Mouse (Mus musculus): Measurements from ENCODE around the gene Ppargc1a.

Gene Ppargc1a

DNA sequence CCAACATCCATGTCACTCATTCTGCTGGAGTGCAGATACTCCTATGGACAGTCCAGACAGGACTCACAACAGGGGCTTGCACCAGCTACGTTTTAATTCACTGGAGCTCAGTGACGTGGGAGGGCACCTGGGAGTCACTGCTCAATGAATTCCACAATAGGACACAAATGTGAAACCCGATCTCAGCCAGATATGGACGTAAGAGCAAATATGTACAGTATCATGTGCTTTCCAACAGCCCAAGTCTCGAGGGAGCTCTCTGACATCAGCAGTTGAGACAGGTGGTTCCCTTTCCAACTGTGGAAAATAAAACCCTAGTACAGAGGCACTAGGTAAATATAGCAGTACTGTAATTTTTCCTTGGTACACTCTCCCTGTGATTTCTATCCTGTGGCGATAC lies at the start of gene Ppargc1a:
Ppargc1a (minus strand) TSS at position 68 of the 400 bp plus-strand sequence.
- no peak for DNase-seq (ENCODE audit: low spot score in 2 of 2)

DNA sequence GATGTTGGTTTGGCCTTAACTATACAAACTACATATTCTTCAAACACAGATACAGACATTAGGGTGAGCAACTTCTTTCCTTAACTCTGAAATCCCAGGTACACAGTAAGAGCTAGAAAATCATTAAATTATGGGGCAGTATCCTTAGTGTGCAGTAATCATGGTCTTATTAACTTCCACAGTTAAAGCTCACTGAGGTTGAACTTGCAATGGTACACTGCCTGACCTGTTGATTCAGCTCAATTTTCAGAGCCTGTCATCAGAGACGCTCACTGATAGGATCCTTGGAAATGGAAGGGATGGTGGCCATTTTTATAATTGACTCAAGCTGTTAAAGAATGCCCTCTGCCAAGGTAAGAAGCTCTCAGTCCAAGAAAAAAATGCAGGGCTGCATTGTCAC lies 49.4 kb upstream of the Ppargc1a start:
- DNase-seq (ENCODE audit: low spot score in 2 of 2), result no peak

DNA sequence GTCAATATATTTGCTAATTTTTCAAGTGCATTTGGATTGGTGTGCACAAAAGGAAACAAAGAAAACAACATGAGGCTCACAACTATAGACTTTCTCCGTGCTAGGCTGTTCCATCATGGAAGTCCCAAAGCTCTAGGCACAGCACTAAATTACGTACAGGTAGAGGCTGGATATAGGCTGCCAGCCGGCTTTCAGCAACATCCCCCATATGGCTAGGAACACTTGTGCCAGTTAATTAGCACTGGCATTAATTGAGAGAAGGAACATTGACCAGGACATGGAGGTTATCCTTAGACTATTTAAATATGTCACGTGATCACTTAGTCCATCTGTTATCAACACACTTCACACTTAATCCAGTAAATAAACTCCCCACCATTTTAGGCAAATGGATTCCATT lies 44.5 kb upstream of the Ppargc1a start:
- no peak for DNase-seq (ENCODE audit: low spot score in 2 of 2)

DNA sequence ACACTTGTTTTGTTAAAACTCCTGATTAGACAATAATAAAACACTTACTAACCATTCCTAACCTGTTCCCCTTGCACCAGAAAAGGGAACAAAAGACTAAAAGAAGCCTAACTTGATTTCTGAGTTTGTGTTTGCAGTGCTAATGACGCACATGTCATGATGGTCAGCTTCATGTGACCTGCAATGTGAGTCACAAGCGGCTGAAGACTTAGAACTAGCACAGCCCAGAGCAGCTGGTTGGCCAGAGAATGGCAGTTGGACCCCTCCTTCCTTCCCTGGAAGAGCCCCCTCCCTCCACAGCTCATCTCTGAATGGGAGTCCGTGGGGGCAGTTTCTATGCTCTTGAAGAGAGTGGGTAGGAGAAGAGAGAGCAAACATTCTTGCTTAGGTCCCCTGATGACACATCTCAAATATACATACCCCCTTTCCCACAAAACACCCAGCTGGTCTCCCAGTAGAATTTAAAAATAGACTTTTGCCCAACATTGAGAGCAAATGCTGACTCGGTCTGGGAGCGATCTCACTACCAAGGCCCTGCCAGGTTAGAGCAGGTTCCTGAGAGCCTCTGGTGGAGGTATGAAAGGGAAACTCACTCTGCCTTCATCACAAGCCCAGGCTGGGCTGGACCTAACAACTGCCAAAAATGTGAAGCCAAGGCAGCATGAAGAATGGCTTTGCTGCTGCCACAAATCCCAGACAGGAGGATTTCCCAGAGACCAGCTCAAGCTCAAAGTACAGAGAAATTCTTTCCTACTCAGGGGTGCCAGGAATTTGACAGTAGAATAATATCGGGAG lies 40.4 kb upstream of the Ppargc1a start:
- no peak for DNase-seq (ENCODE audit: low spot score in 2 of 2)

DNA sequence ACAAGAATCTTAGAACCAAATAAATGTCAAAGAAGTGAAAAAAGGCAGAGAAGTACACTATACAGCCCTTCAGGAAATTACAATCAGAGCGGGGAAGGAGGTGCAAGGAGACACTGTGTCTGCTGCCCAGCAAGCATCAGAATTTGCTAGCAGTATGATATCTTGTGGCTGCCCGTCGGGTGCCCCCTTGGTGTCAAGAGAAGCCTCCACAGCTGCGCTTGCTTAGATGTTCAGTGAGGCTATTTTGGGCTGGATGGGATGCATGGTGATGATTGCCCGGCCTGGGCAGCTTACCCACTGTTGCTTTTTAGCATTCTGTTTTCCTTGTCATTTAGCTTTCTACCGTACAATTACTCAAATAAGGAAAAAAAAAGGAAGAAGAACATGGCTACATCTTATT lies 32.0 kb upstream of the Ppargc1a start:
- DNase-seq (ENCODE audit: low spot score in 2 of 2), result no peak

DNA sequence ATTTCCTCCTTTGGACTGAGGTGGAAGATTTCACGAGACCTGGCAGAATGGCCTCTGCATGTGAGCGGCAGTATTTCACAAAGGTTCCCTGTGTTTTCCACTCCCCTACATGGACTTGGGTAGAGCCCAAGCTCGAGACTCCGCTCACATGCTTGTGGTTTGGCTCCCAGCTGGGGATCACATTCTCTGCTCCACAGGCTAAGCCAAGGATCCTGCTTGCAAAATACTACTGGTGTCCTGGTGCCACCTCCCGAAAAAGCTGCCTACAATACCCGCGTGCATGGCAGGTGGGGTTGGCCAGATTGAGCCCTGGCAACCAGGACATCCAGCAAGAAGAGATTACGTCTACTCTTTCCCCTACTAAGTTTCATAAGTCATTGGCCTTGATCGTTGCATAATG lies 28.1 kb upstream of the Ppargc1a start:
- no peak for DNase-seq (ENCODE audit: low spot score in 2 of 2)

DNA sequence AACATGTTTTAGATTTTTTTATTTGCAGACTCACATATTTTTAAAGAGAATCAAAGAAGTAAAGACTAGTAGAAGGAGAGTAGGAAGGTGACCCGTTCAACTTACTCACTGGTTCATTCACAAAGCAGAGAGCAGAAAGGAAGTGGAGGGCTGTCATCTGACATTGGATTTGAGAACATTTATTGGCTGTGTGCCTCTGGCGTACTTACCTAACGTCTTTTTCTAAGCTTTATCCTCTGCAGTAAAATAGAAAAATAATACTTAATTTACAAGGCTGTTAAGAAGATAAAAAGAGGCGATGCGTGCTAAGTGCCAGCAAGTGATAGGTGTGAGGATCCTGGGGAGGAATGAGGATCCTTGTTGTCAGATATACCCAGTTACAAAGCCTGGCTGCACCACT lies 24.7 kb upstream of the Ppargc1a start:
- no peak for DNase-seq (ENCODE audit: low spot score in 2 of 2)

DNA sequence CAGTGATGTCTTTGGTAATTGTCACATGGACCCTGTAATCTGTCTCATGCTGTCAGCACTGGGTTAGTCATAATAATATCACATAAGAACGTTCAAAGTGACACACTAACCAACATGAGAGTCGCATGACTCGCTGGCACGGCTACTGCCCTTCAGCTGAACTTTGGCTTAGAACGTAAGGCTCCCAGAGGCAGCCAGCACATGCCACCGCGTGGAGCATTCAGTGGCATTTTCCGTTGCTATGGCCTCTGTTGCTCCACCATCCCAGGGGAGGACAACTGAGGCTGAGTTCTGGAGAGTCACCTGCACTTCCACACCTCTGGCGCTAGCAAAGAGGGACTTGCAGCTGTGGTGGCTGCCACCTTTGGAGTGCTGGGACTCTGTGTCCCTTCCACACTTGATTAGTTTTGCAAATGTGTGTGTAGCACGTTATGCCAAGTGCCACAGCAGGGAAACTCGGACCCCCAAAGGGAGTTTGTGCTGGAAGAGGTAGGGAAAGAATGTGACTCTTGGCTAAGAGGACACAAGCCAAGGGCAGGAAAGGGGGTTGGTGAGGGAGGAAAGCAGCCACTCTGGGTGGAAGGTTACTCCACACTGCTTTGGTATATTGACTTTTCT lies 24.1 kb upstream of the Ppargc1a start:
- no peak for DNase-seq (ENCODE audit: low spot score in 2 of 2)

DNA sequence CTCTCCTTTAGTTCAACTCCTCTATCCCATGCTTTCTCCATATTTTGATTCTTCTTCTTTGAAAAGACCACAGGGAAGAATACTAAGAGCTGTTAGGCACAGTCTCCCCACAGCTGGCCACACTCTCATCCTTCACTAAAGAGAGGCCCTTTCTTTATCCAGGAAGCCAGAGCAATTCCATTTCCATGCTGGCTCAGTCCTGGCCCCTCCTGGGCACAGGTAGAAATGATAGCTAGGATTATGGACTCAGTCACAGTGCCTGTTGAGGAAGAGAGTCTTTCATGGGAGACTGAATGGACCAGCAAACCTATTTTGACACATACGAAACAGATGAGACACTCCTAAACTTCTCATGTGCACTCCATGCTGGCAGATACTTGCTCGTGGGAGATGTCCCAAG lies 18.7 kb upstream of the Ppargc1a start:
- no peak for DNase-seq (ENCODE audit: low spot score in 2 of 2)

DNA sequence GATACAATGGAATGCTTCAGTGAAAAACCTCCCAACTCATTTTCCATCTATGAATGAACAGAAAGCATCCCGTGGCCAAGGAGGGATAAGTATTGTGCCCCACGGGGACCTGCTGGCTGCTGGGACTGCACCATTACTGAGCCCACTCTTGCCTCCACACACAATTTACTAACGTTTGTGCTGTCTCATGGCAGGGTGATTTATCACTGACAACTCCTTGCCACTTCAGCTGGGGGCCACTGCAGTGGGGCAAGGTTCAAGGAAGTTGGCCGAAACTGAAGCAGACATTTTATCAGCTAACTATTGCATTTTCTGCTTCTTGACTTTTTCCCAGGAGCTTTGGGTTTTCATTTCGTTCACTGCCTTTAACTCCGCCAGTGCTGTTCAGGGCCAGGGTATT lies 17.5 kb upstream of the Ppargc1a start:
- no peak for DNase-seq (ENCODE audit: low spot score in 2 of 2)

DNA sequence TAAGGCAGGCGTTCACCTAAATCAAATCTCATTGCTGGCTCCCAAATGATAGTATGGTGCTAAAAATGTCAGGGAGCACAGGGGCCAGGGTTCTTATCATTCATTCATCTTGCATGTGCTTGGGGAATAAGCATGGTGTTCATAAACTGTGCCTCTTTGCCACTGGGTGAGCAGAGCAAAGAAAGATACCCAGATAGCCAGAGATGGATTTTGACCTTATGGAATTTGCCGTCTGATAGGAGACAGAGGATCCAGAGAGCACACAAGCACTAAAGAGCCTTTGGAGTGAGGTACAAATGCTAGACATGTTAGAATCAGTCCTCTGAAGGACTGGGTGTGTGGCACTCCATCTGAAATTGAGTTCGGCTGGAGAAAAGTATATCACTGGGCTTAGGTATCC lies 16.7 kb upstream of the Ppargc1a start:
- DNase-seq (ENCODE audit: low spot score in 2 of 2), result no peak

DNA sequence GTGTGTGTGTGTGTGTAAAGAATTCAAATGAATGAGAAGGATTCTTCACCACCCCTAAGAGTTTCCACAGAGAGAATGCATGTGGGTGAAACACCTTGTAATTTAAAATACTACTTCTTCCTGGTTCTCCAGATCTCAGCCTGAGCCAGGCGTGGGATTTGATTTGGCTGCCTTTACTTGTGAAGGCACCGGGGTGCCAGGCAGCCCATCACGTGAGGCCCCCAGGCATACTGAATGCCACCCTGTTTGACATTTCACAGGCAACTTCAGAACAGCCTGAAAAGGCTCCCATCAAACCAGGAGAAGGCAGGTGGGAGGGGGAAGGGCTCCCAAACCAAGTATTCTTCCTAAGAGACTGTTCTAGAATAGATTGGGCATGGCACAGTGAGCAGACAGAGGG lies 16.1 kb upstream of the Ppargc1a start:
- DNase-seq (ENCODE audit: low spot score in 2 of 2), result peak in 1 of 2 experiments; percentile 31

DNA sequence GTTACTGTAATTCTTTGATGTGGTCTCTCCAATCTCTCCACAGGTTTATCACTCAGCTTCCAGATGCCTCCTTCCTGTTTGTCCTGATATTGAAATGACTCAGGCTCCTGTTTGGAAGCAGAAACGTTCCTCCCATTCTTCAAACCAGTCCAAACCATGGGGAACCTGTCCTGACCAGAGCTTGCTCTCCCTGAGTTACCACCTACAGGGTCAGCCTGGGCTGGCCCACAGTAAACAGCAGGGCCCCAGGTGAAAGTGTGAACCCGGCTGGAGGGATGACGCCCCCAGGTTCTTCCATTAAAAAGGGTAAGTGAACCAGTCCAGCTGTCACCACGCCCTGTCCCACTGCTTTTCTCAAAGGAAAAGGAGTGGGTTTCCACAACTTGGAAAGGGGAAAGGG lies 15.5 kb upstream of the Ppargc1a start:
- no peak for DNase-seq (ENCODE audit: low spot score in 2 of 2)

DNA sequence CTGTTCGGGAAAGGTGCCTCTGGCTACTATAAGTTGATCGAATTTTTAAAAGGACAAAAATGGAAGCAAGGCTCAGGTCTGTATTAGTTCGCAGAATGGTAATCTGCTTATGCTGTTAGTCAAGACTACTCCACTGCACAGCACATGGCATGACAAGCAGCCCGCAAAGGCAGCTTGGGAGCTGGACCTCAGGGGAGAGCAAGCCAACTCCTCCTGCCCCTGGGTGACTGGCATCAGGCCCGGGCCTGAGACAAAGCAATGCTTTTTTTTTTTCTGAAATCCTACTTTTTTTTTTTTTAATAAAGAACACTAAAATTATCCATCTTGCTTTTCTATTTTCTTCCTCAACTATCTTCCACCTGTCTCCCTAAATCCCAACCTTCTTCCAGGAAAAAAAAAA lies 15.1 kb upstream of the Ppargc1a start:
- no peak for DNase-seq (ENCODE audit: low spot score in 2 of 2)

DNA sequence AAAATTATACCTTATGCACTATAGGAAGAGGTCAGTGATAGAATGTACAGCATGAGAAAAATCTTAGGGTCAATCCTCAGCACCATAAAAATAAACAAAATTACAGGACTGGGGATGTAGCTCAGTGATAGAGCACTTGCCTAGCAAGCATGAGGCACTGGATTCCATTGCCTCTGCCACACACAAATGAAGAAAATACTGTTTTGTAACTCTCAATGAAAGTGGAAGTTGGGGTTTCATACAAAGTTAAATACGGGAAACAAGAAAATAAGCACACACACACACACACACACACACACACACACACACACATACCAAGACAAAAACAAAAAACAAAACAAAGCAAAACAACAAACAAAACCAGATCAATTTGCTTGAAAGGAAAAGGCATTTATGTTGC lies 10.1 kb upstream of the Ppargc1a start:
- DNase-seq (ENCODE audit: low spot score in 2 of 2), result no peak

DNA sequence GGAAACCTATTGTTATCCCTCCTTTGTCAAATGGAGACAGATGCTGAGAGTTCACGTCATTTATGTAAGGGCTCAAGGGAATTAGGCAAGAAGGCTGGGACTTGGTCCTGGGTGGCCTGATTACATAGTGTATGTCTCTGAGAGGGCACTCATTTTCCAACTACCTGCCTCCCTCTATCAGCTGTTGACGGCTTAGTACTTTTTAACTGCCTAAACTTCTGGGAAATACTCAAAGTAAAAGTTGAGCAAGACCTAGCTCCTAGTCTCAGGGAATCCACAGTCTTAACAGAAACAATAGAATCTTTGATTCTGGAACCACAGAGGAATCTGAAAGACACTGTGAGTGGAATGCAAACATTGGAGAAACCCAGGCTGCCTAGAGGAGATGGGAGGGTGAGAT lies 6.2 kb upstream of the Ppargc1a start:
- DNase-seq (ENCODE audit: low spot score in 2 of 2), result no peak

DNA sequence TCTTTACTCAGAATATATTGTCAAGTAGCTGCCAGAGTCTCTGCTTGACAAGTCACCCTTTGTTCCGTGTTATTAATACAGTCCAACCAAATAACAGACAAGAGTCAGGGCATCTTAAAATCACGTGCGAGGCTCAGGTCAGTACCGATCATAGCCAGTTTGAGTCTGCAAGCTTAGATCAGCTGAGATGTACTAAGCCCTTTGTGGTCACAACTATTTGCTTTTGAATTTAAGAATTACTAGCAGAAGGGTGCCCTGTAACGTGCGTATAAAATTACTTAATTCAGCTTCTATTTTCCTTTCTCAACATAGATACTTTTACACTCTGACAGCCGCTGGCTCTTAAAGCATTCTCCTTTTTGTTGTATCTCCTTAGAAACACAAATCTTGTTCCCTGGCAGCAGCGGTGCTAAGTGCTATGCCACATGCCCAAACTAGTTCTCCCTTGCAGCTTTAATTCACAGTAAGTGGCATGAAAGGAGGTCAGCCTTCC lies 718 bp upstream of the Ppargc1a start:
- peak in 1 of 2 experiments; percentile 59 for DNase-seq (ENCODE audit: low spot score in 2 of 2)

DNA sequence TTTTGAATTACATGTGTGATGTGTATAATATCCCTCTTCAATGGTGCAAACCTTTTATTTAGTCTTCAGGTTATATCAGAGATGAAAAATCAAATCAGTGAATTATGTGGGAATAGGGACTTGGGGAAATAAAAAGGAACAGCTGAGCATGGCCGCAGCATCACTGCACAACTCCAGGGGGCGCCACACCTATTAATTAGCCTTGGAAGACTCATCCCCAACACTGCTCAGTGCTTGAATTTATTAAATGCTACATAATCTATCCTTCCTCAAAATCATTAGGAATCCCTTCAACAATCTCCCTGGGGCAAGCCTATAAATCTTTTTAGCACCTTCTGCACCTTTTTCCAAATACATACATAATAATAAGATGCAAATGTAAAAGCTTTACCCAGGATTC lies 1.9 kb downstream of the Ppargc1a start:
- DNase-seq (ENCODE audit: low spot score in 2 of 2), result no peak

DNA sequence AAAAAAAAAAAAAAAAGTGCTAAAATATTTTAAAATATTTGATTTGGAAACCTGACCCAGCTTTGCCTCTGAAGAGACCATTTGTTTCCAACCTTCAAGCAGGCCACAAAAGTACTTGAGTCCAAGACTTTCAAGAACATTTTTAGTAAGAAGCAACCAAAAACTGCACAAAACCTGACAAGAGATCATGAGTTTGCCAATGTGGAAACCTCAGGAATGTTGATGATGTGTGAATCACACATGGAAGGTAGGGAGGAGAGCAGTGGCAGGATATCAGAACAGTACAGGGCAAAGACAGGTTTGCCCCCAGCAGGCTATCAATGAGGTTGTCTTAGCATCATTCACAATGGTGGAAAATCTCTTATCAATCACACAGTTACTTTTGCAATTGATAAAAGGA lies 2.5 kb downstream of the Ppargc1a start:
- DNase-seq (ENCODE audit: low spot score in 2 of 2), result no peak

DNA sequence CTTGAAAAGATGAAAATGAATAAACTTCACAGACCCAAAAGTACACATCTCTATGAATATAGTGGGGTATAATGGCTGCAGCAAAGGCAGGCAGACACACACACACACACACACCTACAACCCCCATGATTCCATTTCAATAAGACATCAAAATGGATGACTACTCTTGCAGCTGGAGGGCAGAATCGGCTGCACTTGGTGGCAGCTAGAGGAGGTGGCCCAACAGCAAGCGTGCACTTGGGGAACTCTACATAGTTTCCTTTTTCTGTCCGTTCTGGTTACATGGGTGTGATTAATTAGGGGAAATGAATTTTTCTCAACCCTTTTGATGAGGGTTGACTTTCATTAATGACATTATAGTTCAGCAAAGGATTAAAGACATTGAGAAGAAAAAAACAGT lies 4.0 kb downstream of the Ppargc1a start:
- DNase-seq (ENCODE audit: low spot score in 2 of 2), result no peak

DNA sequence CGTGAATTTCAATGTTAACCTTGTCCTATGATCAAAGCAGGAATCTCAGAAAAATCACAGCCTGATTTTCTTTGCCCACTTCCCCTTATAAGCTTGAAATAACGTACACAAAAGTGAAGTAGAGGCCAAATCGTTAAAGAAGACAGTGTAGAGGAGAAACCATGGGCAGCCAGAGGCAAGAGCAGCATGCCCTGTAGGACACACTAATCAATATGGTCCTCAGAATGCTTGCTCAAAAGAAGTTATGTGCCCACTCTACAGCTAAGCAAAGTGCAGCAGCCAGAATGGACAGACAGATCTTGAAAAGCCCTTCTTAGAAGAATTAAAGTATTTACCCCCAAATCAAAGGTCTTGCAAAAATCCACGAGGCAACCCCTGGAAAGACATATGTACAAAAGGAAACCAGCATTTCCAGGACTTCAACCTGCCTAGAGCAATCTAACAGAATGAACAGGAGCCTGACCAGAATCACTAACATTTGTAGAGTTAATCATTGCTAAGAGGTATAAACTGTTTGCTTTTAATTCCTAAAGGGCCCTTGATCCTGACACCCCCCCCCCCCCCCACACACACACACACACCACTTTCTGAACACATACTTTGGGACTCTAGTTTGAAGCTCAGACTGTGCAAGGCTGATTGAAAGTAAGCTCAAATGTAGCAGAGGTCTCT lies 9.8 kb downstream of the Ppargc1a start:
- no peak for DNase-seq (ENCODE audit: low spot score in 2 of 2)

DNA sequence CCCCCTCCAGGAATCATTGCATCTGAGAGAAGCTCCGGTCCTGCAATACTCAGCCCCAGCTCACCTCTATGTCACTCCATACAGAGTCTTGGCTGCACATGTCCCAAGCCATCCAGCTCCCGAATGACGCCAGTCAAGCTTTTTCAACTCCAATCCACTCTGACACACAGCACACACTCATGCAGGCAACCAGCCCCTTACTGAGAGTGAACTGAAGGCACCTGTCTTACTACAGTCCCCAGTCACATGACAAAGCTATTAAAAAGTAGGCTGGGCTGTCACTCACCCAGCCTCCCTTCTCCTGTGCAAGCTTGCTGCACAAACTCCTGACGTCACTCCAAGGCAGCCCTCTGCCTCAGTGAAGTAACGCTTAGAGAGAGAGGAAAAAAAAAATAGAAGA lies 13.9 kb downstream of the Ppargc1a start:
- DNase-seq (ENCODE audit: low spot score in 2 of 2), result peak in 1 of 2 experiments; percentile 23

DNA sequence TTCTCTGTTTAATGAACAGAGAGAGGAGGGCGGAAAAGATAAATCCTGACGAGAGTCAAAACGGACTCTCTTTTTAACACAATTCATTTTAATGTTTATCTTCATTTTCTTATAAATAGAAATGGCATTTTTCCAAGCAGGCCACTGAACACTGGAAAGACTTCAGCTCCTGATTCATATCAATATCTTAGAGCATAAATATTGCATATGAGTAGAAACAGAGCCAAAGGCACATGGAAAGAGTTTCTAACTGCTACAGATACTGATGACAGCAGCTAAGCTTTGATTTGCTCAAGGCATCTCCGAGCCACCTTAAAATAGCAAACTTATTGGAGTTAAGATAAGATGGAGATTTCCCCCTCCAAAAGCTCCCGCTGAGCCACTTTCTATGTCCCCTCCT lies 14.3 kb downstream of the Ppargc1a start:
- DNase-seq (ENCODE audit: low spot score in 2 of 2), result no peak

All from left cerebral cortex, adult 9 months (tissue).